Mouse (Mus musculus) CH12.LX (cell line): ENCODE measurements around the gene Atp5d. TPM values are rescaled to one million over a fixed set of nuclear protein-coding genes. Genes with fewer than 3 reads are reported as not detected.

Experiments
- DNase-seq: peaks from one replicate; pipeline ENCODE4 v3.0.0-alpha.2; 2013; ENCODE audit errors: extremely low read depth
- H3K27ac ChIP-seq: 2 replicates; pipeline ENCODE4 v1.5.1; 2012; ENCODE audit warnings: low read depth, mild to moderate bottlenecking, control low read depth, moderate library complexity; ENCODE audit not compliant: insufficient read depth
- H3K27me3 ChIP-seq: replicated peaks from 2 replicates; pipeline ENCODE3; 2012; ENCODE audit warnings: inconsistent platforms
- H3K36me3 ChIP-seq, 2 experiments: replicated peaks in 1 of 2; 2 replicates each; pipeline versions ENCODE3 to v1.6.1; 2012; ENCODE audit warnings: inconsistent platforms in 1 of 2, low read length in 1 of 2, mild to moderate bottlenecking in 1 of 2, mixed read lengths in 1 of 2, moderate library complexity in 1 of 2; ENCODE audit not compliant: control insufficient read depth in 1 of 2, insufficient read depth in 1 of 2
- H3K4me1 ChIP-seq, 2 experiments: 2 replicates each; pipeline ENCODE4 v1.6.1; 2012; ENCODE audit warnings: inconsistent platforms in 1 of 2, moderate library complexity in 1 of 2; ENCODE audit not compliant: insufficient read depth in 2 of 2, control insufficient read depth in 1 of 2
- H3K4me2 ChIP-seq: 2 replicates; pipeline ENCODE4 v1.6.1; 2012; ENCODE audit warnings: low read depth, mild to moderate bottlenecking, control low read depth; ENCODE audit not compliant: poor library complexity, insufficient read depth, severe bottlenecking
- H3K4me3 ChIP-seq, 3 experiments: fragments of 150-350 bp in 1 of 3; sonication (generic) in 1 of 3; replicated peaks in 1 of 3; 2 replicates each; pipeline versions ENCODE3 to v1.5.1; 2011 to 2012; ENCODE audit warnings: low read depth in 2 of 3, low read length in 2 of 3, mild to moderate bottlenecking in 2 of 3, moderate library complexity in 2 of 3, control low read depth in 1 of 3, improper control_type of control experiment in 1 of 3, inconsistent platforms in 1 of 3, mixed read lengths in 1 of 3; ENCODE audit not compliant: poor library complexity in 1 of 3
- H3K79me2 ChIP-seq: replicated peaks from 2 replicates; pipeline ENCODE4 v1.6.1; 2012; ENCODE audit warnings: mild to moderate bottlenecking, moderate library complexity; ENCODE audit not compliant: control insufficient read depth, poor library complexity, insufficient read depth, severe bottlenecking; ENCODE audit errors: extremely low read depth
- H3K9ac ChIP-seq: 2 replicates; pipeline ENCODE4 v1.6.1; 2012; ENCODE audit warnings: low read depth, mild to moderate bottlenecking, control low read depth, moderate library complexity; ENCODE audit not compliant: insufficient read depth
- H3K9me3 ChIP-seq: replicated peaks from 2 replicates; pipeline ENCODE3; 2012; ENCODE audit warnings: low read length, inconsistent platforms, mixed read lengths
- BHLHE40 ChIP-seq: IDR thresholded peaks from 2 replicates; pipeline ENCODE4 v1.6.1; 2011; ENCODE audit warnings: mild to moderate bottlenecking, low read depth, low read length, improper control_type of control experiment
- CHD1 ChIP-seq: IDR thresholded peaks from 2 replicates; pipeline ENCODE4 v1.6.1; 2012; ENCODE audit warnings: low read depth, low read length, improper control_type of control experiment, inconsistent platforms
- CHD2 ChIP-seq: IDR thresholded peaks from 2 replicates; pipeline ENCODE4 v1.6.1; 2011; ENCODE audit warnings: low read length, improper control_type of control experiment
- CTCF ChIP-seq, 2 experiments: IDR thresholded peaks in 1 of 2; conservative IDR thresholded peaks in 1 of 2; 2 replicates each; pipeline ENCODE4 v1.5.1; 2011 to 2012; ENCODE audit warnings: low read depth in 2 of 2, low read length in 2 of 2, improper control_type of control experiment in 1 of 2, inconsistent platforms in 1 of 2, mild to moderate bottlenecking in 1 of 2, moderate library complexity in 1 of 2
- E2F4 ChIP-seq: IDR thresholded peaks from 2 replicates; pipeline ENCODE4 v1.6.1; 2011; ENCODE audit warnings: low read depth, low read length, improper control_type of control experiment; ENCODE audit not compliant: insufficient replicate concordance
- EP300 ChIP-seq: IDR thresholded peaks from 2 replicates; pipeline ENCODE4 v1.6.1; 2011; ENCODE audit warnings: low read length, improper control_type of control experiment
- ETS1 ChIP-seq: conservative IDR thresholded peaks from 2 replicates; pipeline ENCODE4 v1.6.1; 2012; ENCODE audit warnings: low read depth, mild to moderate bottlenecking, inconsistent platforms, low read length, improper control_type of control experiment, moderate library complexity
- GABPA ChIP-seq: IDR thresholded peaks from 2 replicates; pipeline ENCODE4 v1.6.1; 2012; ENCODE audit warnings: low read depth, low read length, improper control_type of control experiment, inconsistent platforms; ENCODE audit not compliant: insufficient replicate concordance
- HCFC1 ChIP-seq: IDR thresholded peaks from 2 replicates; pipeline ENCODE4 v1.6.1; 2012; ENCODE audit warnings: low read depth, mild to moderate bottlenecking, inconsistent platforms, low read length, improper control_type of control experiment
- JUN ChIP-seq: IDR thresholded peaks from 2 replicates; pipeline ENCODE4 v1.6.1; 2011; ENCODE audit warnings: low read depth, mild to moderate bottlenecking, low read length, improper control_type of control experiment, moderate library complexity; ENCODE audit not compliant: insufficient read depth
- JUND ChIP-seq: conservative IDR thresholded peaks from 2 replicates; pipeline ENCODE4 v1.6.1; 2011; ENCODE audit warnings: low read depth, low read length, improper control_type of control experiment
- KAT2A ChIP-seq: IDR thresholded peaks from 2 replicates; pipeline ENCODE4 v1.6.1; 2012; ENCODE audit warnings: low read length, improper control_type of control experiment, inconsistent platforms; ENCODE audit not compliant: insufficient replicate concordance
- MAFK ChIP-seq: IDR thresholded peaks from 2 replicates; pipeline ENCODE4 v1.6.1; 2011; ENCODE audit warnings: low read length, improper control_type of control experiment; ENCODE audit not compliant: insufficient replicate concordance
- MAX ChIP-seq: IDR thresholded peaks from 2 replicates; pipeline ENCODE4 v1.6.1; 2011; ENCODE audit warnings: low read length, improper control_type of control experiment
- MEF2A ChIP-seq: IDR thresholded peaks from 2 replicates; pipeline ENCODE4 v1.6.1; 2014; ENCODE audit warnings: low read depth, mild to moderate bottlenecking, inconsistent platforms, low read length, improper control_type of control experiment, borderline replicate concordance
- MXI1 ChIP-seq: IDR thresholded peaks from 2 replicates; pipeline ENCODE4 v1.6.1; 2011; ENCODE audit warnings: mild to moderate bottlenecking, low read depth, low read length, improper control_type of control experiment
- MYC ChIP-seq: IDR thresholded peaks from 2 replicates; pipeline ENCODE4 v1.6.1; 2011; ENCODE audit warnings: low read depth, mild to moderate bottlenecking, improper control_type of control experiment, low read length
- NELFE ChIP-seq: IDR thresholded peaks from 2 replicates; pipeline ENCODE4 v1.6.1; 2011; ENCODE audit warnings: low read depth, low read length, improper control_type of control experiment
- NRF1 ChIP-seq: IDR thresholded peaks from 2 replicates; pipeline ENCODE4 v1.6.1; 2014; ENCODE audit warnings: low read depth, mild to moderate bottlenecking, inconsistent platforms, low read length, improper control_type of control experiment, moderate library complexity
- PAX5 ChIP-seq: IDR thresholded peaks from 2 replicates; pipeline ENCODE4 v1.6.1; 2012; ENCODE audit warnings: low read length, inconsistent platforms, mixed read lengths
- POLR2AphosphoS2 ChIP-seq: IDR thresholded peaks from 2 replicates; pipeline ENCODE4 v1.6.1; 2011; ENCODE audit warnings: low read depth, low read length, improper control_type of control experiment
- RAD21 ChIP-seq: IDR thresholded peaks from 2 replicates; pipeline ENCODE4 v1.6.1; 2011; ENCODE audit warnings: low read depth, mild to moderate bottlenecking, low read length, improper control_type of control experiment, moderate library complexity
- RCOR1 ChIP-seq: conservative IDR thresholded peaks from 2 replicates; pipeline ENCODE4 v1.6.1; 2012; ENCODE audit warnings: low read depth, mild to moderate bottlenecking, inconsistent platforms, low read length, improper control_type of control experiment
- SIN3A ChIP-seq: IDR thresholded peaks from 2 replicates; pipeline ENCODE4 v1.6.1; 2012; ENCODE audit warnings: low read length, improper control_type of control experiment, inconsistent platforms
- TBP ChIP-seq: conservative IDR thresholded peaks from 2 replicates; pipeline ENCODE4 v1.6.1; 2011; ENCODE audit warnings: low read depth, low read length, improper control_type of control experiment
- TCF12 ChIP-seq: IDR thresholded peaks from 2 replicates; pipeline ENCODE4 v1.6.1; 2014; ENCODE audit warnings: low read depth, mild to moderate bottlenecking, inconsistent platforms, low read length, improper control_type of control experiment
- UBTF ChIP-seq: IDR thresholded peaks from 2 replicates; pipeline ENCODE4 v1.6.1; 2012; ENCODE audit warnings: low read depth, mild to moderate bottlenecking, inconsistent platforms, low read length, improper control_type of control experiment, moderate library complexity
- USF2 ChIP-seq: conservative IDR thresholded peaks from 2 replicates; pipeline ENCODE4 v1.6.1; 2011; ENCODE audit warnings: low read depth, low read length, improper control_type of control experiment
- ZC3H11A ChIP-seq: IDR thresholded peaks from 2 replicates; pipeline ENCODE4 v1.6.1; 2012; ENCODE audit warnings: low read depth, mild to moderate bottlenecking, inconsistent platforms, low read length, improper control_type of control experiment
- ZKSCAN1 ChIP-seq: IDR thresholded peaks from 2 replicates; pipeline ENCODE4 v1.6.1; 2012; ENCODE audit warnings: low read depth, inconsistent platforms, low read length, improper control_type of control experiment, borderline replicate concordance
- dilution Hi-C: fragments of 300-500 bp; cut with MboI; formaldehyde crosslinking; loops from 2 replicates; pipeline ENCODE4 v1.14.3; 2020; ENCODE audit warnings: low sequenced_read_pairs; ENCODE audit not compliant: extremely low pct_unique_long_range_greater_than_20kb, extremely low pct_ligation_motif_present
- in situ Hi-C: fragments of 300-500 bp; cut with MboI; formaldehyde crosslinking; loops from 3 replicates; pipeline ENCODE4 v1.14.3; 2019; ENCODE audit warnings: low sequenced_read_pairs, low pct_ligation_motif_present, low pct_unique_long_range_greater_than_20kb, mixed read lengths
- polyA plus RNA-seq: library from polyadenylated mRNA; unstranded; fragments of >175 nt; gene quantifications from 2 replicates; pipeline ENCODE4 v1.2.1, GENCODE M21; 2012; ENCODE audit warnings: low read depth; ENCODE audit not compliant: insufficient read length
- total RNA-seq, 2 experiments: library from RNA; depleted of rRNA; stranded (reverse); fragments of 300-350 nt in 1 of 2; fragments of >200 nt in 1 of 2; gene quantifications; 2 replicates each; pipeline ENCODE4 v1.2.3; 2012 to 2014

Gene Atp5d
- total and polyA plus RNA-seq, 3 experiments, result 106 to 352 (median 326) TPM

- H3K36me3 ChIP-seq, result peaks cover 0 to 2% of the 10 kb centered on the region in 2 experiments
- in situ Hi-C loops (no loop called here), dilution Hi-C loops (no loop called here)
- H3K9me3 ChIP-seq, result no peaks in the 10 kb centered on the region
- no peak for DNase-seq
- H3K79me2 ChIP-seq, result peaks cover 10% of the 10 kb centered on the region
- TF ChIP-seq POLR2AphosphoS2 (no peak), BHLHE40 (peak; percentile 43; the same call in 1 of the 2 replicates), MAX (no peak), UBTF (0 out of 2 replicates have a peak, but pooled peaks have one; percentile 53)
- H3K4me3 ChIP-seq, result peak overlapping the region in 2 of 3 experiments; percentile 5 to 61
- no peaks in the 10 kb centered on the region for H3K27me3 ChIP-seq
- H3K4me1 ChIP-seq, result peaks cover 27 to 75% of the 10 kb centered on the region in 2 experiments
- peak overlapping the region; percentile 58 for H3K9ac ChIP-seq
- no peak overlapping the region for H3K27ac ChIP-seq
- H3K4me2 ChIP-seq, result peak overlapping the region; percentile 69
Measured at GRCm38 (mm10) chr10:80164161-80164997, 25.9 kb downstream of the Atp5d start.

GRCm38 (mm10) chr10:80164998-80165344, 26.5 kb downstream of the Atp5d start:
- H3K9me3 ChIP-seq, result no peaks in the 10 kb centered on the region
- peaks cover 27 to 76% of the 10 kb centered on the region in 2 experiments for H3K4me1 ChIP-seq
- in situ Hi-C loops (no loop called here), dilution Hi-C loops (no loop called here)
- no peak overlapping the region for H3K27ac ChIP-seq
- H3K9ac ChIP-seq, result peak overlapping the region; percentile 68
- peaks cover 3 to 7% of the 10 kb centered on the region in 2 experiments for H3K36me3 ChIP-seq
- peak overlapping the region in 2 of 3 experiments; percentile 30 to 61 for H3K4me3 ChIP-seq
- H3K27me3 ChIP-seq, result no peaks in the 10 kb centered on the region
- DNase-seq, result peak; percentile 93
- H3K79me2 ChIP-seq, result peaks cover 16% of the 10 kb centered on the region
- peak overlapping the region; percentile 95 for H3K4me2 ChIP-seq
- TF ChIP-seq E2F4 (no peak), CHD2 (no peak), NELFE (peak; percentile 80; the same call in 1 of the 2 replicates), CTCF (conservative IDR thresholded peaks at IDR 0.05 in 1 of 2, IDR thresholded peaks at IDR 0.05 in 1 of 2; ENCODE audit: low read depth in 2 of 2, low read length in 2 of 2) (peak; percentile 95 to 100), USF2 (peak; percentile 26; the same call in 1 of the 2 replicates), MAFK (no peak), NRF1 (peak; percentile 55), MAX (no peak; the same call in 1 of the 2 replicates), CHD1 (no peak), RAD21 (peak; percentile 100), ETS1 (peak; percentile 45; the same call in 1 of the 2 replicates), JUND (no peak), JUN (no peak), BHLHE40 (peak; percentile 36; the same call in 1 of the 2 replicates), RCOR1 (no peak), MEF2A (peak; percentile 68), MXI1 (peak; percentile 84), GABPA (no peak), POLR2AphosphoS2 (no peak; the same call in 1 of the 2 replicates), HCFC1 (peak; percentile 58; the same call in 1 of the 2 replicates), KAT2A (no peak), EP300 (no peak), PAX5 (no peak), MYC (peak; percentile 63; the same call in 1 of the 2 replicates), ZKSCAN1 (no peak), SIN3A (peak; percentile 96), TCF12 (peak; percentile 82), TBP (0 out of 2 replicates have a peak, but pooled peaks have one; percentile 56), ZC3H11A (peak; percentile 92)
